Mouse (Mus musculus) midbrain, embryonic 10.5 days (tissue): Measurements from ENCODE around the gene Akt2. TPM values are rescaled to one million over a fixed set of nuclear protein-coding genes. Genes with fewer than 3 reads are reported as not detected.

ENCODE experiments used
- DNase-seq: peaks from one replicate; pipeline ENCODE4 v3.0.0-alpha.2; 2017; ENCODE audit warnings: low spot score
- H3K27ac ChIP-seq: fragments of 300-500 bp; sonication (generic); replicated peaks from 2 replicates; pipeline ENCODE4 v1.5.1; 2016; ENCODE audit warnings: mild to moderate bottlenecking
- H3K27me3 ChIP-seq: fragments of 300-500 bp; sonication (generic); 2 replicates; pipeline ENCODE4 v1.6.1; 2016; ENCODE audit warnings: low read depth, mild to moderate bottlenecking; ENCODE audit not compliant: poor library complexity, severe bottlenecking
- H3K36me3 ChIP-seq: fragments of 300-500 bp; sonication (generic); 2 replicates; pipeline ENCODE4 v1.6.1; 2016; ENCODE audit warnings: mild to moderate bottlenecking, moderate library complexity
- H3K4me1 ChIP-seq: fragments of 300-500 bp; sonication (generic); 2 replicates; pipeline ENCODE4 v1.6.1; 2016
- H3K4me3 ChIP-seq: fragments of 300-500 bp; sonication (generic); 2 replicates; pipeline ENCODE4 v1.5.1; 2016; ENCODE audit warnings: mild to moderate bottlenecking, moderate library complexity
- H3K9me3 ChIP-seq: fragments of 300-500 bp; sonication (generic); replicated peaks from 2 replicates; pipeline ENCODE4 v1.6.1; 2016; ENCODE audit warnings: mild to moderate bottlenecking
- whole genome bisulfite sequencing: fragments of 180-500 bp; shearing (Covaris S2); methylation state at CpG from one replicate; pipeline ENCODE4 v1.1.7; 2016; 5-methylcytosine and 5-hydroxymethylcytosine counted together
- polyA plus RNA-seq: library from polyadenylated mRNA; unstranded; fragments of >200 nt; fragmentation: Nextera tagmentation; extraction: Ambion mirVana; gene quantifications from 2 replicates; pipeline ENCODE4 v1.2.1, GENCODE M21; 2016

Gene Akt2
- polyA plus RNA-seq: 85.9 and 89.4 TPM in 2 replicates

DNA sequence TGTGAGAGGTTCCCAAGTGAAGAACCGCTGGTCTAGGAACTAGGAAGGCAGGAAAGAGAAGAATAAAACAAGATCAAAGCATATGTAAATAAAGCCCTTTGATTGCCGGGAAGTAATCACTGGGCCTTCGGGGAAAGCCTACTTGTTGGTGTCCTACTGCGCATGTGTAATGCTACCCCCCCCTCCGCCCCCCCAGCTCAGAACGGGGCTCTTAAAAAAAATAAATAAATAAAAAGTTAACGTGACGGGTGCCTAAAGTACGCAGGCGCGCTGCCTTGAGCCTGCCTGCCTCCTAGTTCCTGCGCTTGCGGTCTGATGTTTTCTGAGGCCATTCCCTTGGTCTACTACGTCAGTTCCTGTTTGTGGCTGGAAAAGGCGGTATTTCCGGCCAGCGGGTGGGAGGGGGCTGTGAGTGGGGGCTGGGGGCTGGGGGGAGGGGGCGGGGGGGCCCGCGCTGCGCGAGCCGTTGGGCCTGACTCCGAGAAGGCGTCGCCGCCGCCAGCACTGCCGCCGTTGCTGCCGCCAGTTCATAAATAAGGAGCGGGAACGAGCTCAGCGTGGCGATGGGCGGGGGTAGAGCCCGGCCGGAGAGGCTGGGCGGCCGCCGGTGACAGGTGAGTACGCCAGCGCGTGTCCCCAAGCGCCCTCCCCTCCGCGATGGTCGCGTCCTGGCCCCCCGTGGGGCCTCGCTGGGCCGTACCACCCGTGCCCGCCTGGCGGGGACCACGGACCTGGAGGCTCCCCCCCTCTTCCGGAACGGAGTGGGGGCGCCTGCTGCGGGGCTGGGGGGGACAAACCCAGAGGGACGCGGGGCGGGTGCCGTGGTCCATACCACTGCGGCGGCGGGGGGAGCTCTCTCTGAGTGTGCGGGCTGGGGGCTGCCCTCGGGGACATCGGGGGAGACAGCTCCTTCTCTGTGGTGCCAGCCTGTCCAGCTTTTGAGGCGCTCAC is at the start of gene Akt2:
Akt2 (plus strand) TSS at position 287 of the 951 bp plus-strand sequence.
- peak; percentile 94 for DNase-seq
- Histone ChIP-seq H3K9me3 (no peaks in the 10 kb centered on the region), H3K4me3 (peak within 1 kb of the TSS; percentile 85), H3K27ac (peak within 1 kb of the TSS; percentile 98), H3K27me3 (no peaks in the 10 kb centered on the region), H3K4me1 (peaks cover 26% of the 10 kb centered on the region), H3K36me3 (peaks cover 15% of the 10 kb centered on the region; the same call in 1 of the 2 replicates)
- under 1% methylated on average over 62 of the region's 71 CpGs for WGBS

DNA sequence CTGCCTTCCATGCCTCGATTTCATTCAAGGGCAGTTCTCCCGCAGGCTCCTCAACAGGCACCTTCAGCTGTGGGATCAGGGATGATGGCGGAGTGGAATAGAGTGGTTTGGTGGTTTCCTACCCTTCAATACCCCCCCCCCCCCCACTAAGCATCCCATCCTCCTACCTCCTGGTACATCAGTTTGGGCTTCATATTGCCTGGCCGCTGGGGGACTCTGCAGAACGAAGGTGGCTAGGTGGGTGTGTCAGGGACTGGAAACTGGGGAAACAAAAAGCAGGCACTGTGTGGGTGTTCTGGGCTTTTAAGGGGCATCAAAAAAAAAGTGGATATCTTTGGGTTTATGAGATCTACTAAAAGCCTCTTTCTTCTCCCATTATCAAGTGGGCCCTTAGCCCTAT is 49.4 kb upstream of the Akt2 start:
- peaks cover 19% of the 10 kb centered on the region for H3K4me1 ChIP-seq
- H3K27ac ChIP-seq: no peak overlapping the region
- H3K4me3 ChIP-seq: peak overlapping the region; percentile 59
- H3K27me3 ChIP-seq: no peaks in the 10 kb centered on the region
- no peaks in the 10 kb centered on the region for H3K9me3 ChIP-seq
- no peak for DNase-seq
- H3K36me3 ChIP-seq: peaks cover 28% of the 10 kb centered on the region
- WGBS: 71% methylated on average over 5 of the region's 5 CpGs

DNA sequence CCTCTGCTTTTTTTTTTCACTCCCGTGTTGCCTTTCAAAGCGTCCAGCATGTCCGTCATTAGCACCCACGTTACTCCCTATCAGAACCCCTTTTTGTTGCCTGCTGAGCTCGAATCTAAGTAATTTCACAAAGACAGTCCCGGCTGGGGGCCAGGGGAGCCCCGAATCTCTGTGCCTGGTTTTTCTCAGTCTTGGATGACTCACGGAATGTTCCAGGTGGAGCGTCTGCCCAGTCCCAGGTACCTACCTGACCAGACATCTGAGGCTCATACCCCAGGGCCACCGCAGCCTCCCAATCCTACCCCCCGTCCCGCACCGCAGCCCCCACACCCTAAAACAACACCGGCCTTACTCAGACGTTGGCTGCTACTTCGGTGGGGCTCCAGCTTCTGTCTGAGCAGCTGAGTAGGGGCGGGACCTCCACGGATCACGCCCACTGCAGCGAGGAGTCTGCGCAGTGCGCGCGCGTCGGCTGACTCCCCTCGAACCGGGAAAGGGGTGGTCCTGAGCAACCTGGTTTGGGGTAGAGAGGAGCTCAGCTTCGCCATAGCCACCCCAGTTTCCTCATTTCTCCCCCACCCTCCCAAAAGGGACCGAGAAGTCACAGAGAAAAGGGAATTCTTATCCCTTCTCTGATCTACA is 48.8 kb upstream of the Akt2 start:
- H3K36me3 ChIP-seq: peaks cover 22% of the 10 kb centered on the region
- WGBS: 3% methylated on average over 30 of the region's 30 CpGs
- H3K4me1 ChIP-seq: peaks cover 19% of the 10 kb centered on the region

DNA sequence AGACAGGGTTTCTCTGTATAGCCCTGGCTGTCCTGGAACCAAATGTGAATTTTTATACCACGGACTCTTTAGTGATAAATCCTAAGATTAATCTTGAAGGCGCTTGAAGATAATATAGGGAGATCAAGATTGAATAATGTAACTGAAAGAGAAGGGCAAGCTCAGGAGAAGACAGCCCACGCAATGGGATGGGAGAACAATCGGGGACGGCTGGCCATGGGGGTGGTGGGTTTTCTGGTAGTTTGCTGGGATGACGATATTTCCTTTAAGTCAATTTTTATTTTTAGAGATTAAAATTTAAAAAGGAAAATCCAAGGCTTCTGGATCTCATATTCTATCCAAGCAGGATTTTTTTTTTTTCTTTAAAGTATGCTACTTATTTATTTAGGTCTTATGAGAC is 48.3 kb upstream of the Akt2 start:
- H3K4me3 ChIP-seq: peak overlapping the region; percentile 59
- H3K27ac ChIP-seq: peak overlapping the region; percentile 78
- H3K36me3 ChIP-seq: peaks cover 17% of the 10 kb centered on the region
- H3K9me3 ChIP-seq: no peaks in the 10 kb centered on the region
- DNase-seq: no peak
- 57% methylated on average over 6 of the region's 6 CpGs for WGBS
- no peaks in the 10 kb centered on the region for H3K27me3 ChIP-seq
- H3K4me1 ChIP-seq: peaks cover 19% of the 10 kb centered on the region

More for the DNA sequence above, 48.8 kb upstream of the Akt2 start:
- DNase-seq: peak; percentile 82
- Histone ChIP-seq H3K9me3 (no peaks in the 10 kb centered on the region), H3K27ac (peak overlapping the region; percentile 78), H3K27me3 (no peaks in the 10 kb centered on the region), H3K4me3 (peak overlapping the region; percentile 59)

DNA sequence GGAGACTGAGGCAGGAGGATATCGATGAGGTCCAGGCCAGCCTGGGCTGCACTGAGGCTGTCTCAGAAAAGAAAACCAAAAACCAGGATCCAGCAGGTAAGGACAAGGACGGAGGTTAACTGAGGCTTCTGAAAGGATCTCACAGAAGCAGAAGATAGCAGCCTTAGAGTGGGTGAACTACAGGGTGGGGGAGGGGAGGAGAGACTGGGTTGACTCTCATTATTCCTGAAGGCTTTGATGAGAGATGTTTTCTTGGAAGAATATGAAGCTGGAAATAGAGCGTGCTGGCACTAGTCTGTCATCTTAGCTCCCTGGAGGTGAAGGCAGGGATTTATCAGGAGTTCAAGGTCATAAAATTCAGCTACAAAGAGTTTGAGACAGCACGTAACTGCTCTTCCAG is 47.5 kb upstream of the Akt2 start:
- WGBS: 88% methylated on average over 4 of the region's 4 CpGs

DNA sequence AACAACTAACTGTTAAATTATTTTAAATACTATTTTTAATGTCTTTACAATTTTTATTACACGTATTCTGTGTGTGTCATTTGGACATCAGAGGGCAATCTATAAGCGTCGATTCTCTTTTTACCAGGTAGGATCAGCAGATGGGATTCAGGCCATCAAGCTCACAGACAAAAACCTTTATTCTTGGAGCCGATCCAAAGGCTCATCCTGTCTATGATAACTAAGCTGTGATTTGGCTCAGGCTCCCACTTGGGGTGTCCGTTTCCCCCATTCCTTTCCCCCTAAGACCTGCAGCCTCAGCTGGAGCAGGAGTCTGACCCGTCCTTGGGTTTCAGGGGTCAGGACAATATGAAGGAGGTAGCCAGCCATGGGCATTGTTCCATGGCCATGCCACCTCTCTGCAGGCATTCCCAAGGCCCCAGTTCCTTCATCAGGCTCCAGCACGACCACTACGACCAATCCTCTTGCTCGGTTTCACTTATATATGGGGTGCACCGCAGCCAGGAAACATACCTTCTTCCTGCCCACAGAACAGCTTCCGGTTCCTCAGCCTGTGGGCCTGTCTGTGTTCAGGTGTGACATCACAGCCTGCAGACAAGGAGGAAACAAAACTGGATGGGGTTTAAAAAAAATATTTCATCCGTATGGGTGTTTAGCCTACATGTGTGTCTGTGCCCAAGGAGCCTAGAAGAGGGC is 46.5 kb upstream of the Akt2 start:
- DNase-seq: no peak
- 89% methylated on average over 12 of the region's 12 CpGs for WGBS

More for the DNA sequence above, 47.5 kb upstream of the Akt2 start:
- DNase-seq: no peak
- H3K4me1 ChIP-seq: peaks cover 19% of the 10 kb centered on the region
- peaks cover 15% of the 10 kb centered on the region; the same call in 1 of the 2 replicates for H3K36me3 ChIP-seq
- no peak overlapping the region for H3K4me3 ChIP-seq
- no peaks in the 10 kb centered on the region for H3K9me3 ChIP-seq
- no peak overlapping the region for H3K27ac ChIP-seq
- no peaks in the 10 kb centered on the region for H3K27me3 ChIP-seq

DNA sequence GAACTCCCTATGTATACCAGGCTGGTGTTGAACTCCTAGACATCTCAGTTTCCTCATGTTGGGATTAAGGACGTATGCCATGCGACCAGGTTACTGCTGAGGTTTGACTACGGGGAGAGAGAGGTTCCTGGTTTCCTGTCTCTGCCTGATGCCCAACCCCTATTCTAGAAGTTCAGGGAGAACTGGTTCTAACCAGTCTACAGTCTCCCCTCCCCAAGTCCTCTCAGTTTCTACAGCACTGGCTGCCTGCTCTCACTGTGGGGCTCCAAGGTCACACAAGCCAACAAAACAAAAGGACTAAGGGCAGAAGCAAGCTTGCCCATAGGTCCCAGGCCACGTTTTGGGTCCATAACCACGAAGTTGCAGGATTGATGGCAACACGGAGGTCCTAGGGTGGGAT is 41.8 kb upstream of the Akt2 start:
- no peak for DNase-seq
- H3K27ac ChIP-seq: no peak overlapping the region
- H3K9me3 ChIP-seq: no peaks in the 10 kb centered on the region
- H3K36me3 ChIP-seq: no peaks in the 10 kb centered on the region; the same call in 1 of the 2 replicates
- WGBS: 77% methylated on average over 6 of the region's 6 CpGs
- H3K4me3 ChIP-seq: no peak overlapping the region
- no peaks in the 10 kb centered on the region for H3K27me3 ChIP-seq
- H3K4me1 ChIP-seq: peaks cover 27% of the 10 kb centered on the region

More for the DNA sequence above, 46.5 kb upstream of the Akt2 start:
- 0 out of 2 replicates have a peak, but pooled peaks cover 5% of the 10 kb centered on the region for H3K36me3 ChIP-seq
- H3K27ac ChIP-seq: no peak overlapping the region
- no peaks in the 10 kb centered on the region for H3K9me3 ChIP-seq
- H3K4me1 ChIP-seq: peaks cover 19% of the 10 kb centered on the region
- no peak overlapping the region for H3K4me3 ChIP-seq
- no peaks in the 10 kb centered on the region for H3K27me3 ChIP-seq

DNA sequence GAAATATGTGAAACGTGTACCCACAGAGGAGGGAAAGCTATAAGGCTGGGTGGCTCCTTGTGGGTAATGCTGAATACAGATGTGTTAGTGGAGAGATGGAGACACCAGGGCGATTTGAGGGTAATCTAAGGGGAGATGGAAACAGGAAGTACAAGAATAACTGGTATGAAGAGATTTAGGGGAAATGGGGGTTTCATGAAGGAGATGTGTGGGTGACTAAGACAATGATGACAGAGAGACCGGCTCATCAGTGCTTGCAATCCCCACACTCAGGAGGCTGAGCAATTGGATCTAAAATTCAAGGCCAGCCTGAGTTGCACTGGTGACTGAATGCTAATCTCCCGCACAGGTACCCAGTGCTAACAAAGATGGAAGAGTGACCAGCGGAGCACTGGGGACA is 39.3 kb upstream of the Akt2 start:
- H3K27me3 ChIP-seq: no peaks in the 10 kb centered on the region
- no peak for DNase-seq
- no peaks in the 10 kb centered on the region for H3K9me3 ChIP-seq
- H3K27ac ChIP-seq: no peak overlapping the region
- H3K4me1 ChIP-seq: peaks cover 30% of the 10 kb centered on the region
- peaks cover 20% of the 10 kb centered on the region for H3K36me3 ChIP-seq
- 58% methylated on average over 5 of the region's 5 CpGs for WGBS
- peak overlapping the region; percentile 84 for H3K4me3 ChIP-seq

DNA sequence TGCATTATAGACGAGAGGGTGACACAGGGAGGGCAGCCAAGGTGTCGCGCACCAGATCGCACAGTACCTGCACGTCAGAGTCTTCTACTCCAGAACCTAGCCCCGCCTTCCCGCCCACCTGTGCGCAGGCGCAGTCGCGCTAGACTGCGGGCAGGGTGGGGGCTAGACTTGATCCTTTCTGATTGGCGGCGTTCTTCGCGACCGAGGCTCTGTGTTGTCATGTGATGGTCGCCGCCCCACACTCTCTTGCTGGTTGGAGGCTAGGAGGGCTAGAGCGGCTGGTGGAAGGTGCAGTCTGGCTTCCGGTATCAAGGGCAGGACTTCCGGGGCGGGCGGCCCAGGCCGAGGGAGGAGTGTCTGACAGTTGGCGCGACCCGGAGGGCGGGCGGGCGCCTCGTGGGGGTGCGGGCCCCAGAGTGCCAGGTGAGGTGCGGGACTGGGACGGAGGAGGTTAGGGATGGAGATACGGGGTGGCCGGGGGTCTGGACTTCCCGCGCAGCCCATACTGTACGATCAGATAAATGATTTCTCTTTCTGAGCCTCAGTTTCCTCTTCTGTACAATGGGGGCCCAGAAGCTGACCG is 38.3 kb upstream of the Akt2 start, which contains the start of the genes Pld3 and 2310022A10Rik:
Pld3 (minus strand) TSS at position 288 of the 583 bp plus-strand sequence.
2310022A10Rik (plus strand) TSS at position 303 of the 583 bp plus-strand sequence.
- H3K27ac ChIP-seq: peak within 1 kb of the TSS; percentile 84
- no peaks in the 10 kb centered on the region for H3K27me3 ChIP-seq
- H3K36me3 ChIP-seq: peaks cover 20% of the 10 kb centered on the region
- peak within 1 kb of the TSS; percentile 84 for H3K4me3 ChIP-seq
- peaks cover 30% of the 10 kb centered on the region for H3K4me1 ChIP-seq
- peak; percentile 97 for DNase-seq
- 0% methylated on average over 41 of the region's 41 CpGs for WGBS
- no peaks in the 10 kb centered on the region for H3K9me3 ChIP-seq

DNA sequence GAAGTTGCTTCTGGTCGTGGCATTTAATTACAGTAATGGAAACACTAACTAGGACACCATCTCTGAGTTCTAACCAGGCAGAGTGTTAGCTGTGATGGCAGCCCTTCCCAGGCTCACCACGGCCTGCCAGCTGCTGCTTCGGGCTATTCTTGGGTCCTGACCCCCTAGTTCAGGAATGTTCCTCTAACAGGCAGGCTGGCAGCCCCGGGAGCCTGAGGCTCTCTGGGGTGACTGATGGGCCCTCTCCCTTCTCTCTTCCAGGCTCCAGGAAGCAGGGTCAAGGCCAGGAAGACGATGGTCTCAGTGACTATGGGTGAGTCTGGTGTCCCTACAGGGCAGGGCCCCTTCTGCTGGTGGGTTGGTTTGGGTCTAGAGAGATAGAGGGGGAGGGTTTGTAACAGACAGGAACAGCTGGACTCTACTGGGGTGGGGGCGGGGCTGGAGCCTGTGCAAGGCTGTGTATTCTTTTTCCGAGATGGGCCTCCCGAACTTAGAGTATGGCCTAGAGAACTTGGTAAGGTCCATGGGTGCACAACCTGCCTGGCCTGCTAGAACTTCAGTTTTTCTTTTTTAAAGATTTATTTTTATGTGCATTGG is 31.0 kb upstream of the Akt2 start:
- 81% methylated on average over 8 of the region's 8 CpGs for WGBS
- peaks cover 83% of the 10 kb centered on the region for H3K36me3 ChIP-seq
- no peak overlapping the region for H3K4me3 ChIP-seq
- no peaks in the 10 kb centered on the region for H3K9me3 ChIP-seq
- no peaks in the 10 kb centered on the region for H3K27me3 ChIP-seq
- no peak for DNase-seq
- H3K4me1 ChIP-seq: peaks cover 4% of the 10 kb centered on the region; the same call in 1 of the 2 replicates
- no peak overlapping the region for H3K27ac ChIP-seq

DNA sequence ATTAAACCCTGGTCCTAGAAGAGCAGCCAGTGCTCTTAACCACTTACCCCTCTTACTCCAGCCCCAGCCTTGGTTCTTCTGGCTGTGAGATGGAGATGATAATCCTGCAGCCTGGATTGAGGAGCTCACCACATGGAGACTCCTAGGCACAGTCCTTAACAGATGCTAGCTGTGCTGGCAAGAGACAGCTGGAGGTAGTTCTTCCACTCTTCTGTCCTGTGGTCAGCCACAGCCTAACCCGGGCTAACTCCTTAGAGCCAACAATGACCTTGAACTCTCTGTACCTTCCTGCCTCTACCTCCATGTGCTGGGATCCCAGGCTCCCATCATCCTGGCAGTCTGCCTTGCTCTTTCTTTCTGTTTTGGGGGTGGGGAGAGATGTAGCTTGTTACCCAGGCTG is 30.4 kb upstream of the Akt2 start:
- Histone ChIP-seq H3K4me3 (no peak overlapping the region), H3K27ac (no peak overlapping the region), H3K4me1 (peaks cover 4% of the 10 kb centered on the region; the same call in 1 of the 2 replicates), H3K9me3 (no peaks in the 10 kb centered on the region), H3K36me3 (peaks cover 83% of the 10 kb centered on the region), H3K27me3 (no peaks in the 10 kb centered on the region)
- WGBS: 85% methylated on average over 1 of the region's 1 CpGs
- no peak for DNase-seq
